Mouse (Mus musculus) left cerebral cortex, adult 9 months (tissue): ENCODE measurements around the gene 2610002M06Rik.

Source experiments
- DNase-seq, 2 experiments: peaks; one replicate each; pipeline ENCODE4 v3.0.0; 2022; ENCODE audit warnings: low spot score in 2 of 2

2610002M06Rik gene

DNA sequence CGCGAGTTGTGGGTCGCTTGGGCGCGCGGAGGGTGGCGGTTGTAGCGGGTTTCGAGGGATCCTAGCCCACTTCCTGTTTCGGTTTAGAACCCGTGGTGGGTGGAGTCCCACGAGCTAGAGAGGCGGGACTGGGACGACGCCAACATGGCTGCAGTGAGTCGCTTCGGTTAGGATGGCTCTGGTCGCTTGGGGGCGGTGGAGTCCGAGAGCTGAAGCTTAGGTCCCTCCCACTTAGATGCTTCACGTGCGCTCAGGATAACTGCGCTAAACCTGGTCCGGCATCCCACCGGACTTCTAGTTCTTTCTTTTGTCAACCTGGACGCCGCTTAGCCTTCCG, at the start of gene 2610002M06Rik:
Gene 2610002M06Rik, minus strand, starts transcription at position 117 of the 337 bp plus-strand sequence.
- peak; percentile 33 to 79 for DNase-seq

DNA sequence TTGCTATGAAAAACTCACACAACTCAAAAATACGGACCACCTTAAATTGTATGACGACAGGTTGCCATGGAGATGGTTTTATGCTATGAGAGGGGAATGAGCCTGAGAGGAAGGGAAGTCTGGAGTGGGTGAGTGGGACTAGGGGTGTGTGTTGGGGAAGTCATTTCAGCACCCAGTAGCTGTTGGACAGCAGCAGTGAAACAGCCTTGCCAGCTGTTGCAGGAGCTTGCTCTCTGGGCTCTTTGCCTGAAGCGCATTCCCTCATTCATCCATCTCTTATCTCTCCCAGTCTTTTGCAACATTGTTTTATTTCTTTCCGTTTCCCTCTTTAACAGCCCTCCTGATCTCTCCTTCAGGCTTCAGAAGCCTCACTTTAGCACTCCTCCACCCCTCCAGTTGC, 42.0 kb upstream of the 2610002M06Rik start:
- no peak for DNase-seq

DNA sequence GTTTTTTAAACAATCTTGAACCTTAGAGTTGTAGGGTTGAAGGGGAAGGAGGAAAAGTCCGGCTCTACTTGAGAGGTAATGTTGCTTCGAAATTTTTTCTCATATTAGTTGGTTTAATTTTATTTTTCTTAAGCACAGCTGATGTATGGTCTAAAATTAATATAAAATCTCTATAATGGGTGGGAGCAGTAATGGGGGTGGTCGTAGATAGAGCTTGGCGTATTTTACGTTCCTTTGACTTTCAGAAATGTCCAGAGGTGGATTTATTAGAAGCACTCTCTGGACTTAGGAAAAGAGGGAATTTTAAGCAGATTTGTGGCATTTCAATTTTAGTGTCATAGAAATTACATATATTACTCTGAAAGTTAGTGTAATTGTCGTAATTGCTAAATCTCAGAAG, 592 bp upstream of the 2610002M06Rik start:
- DNase-seq, result no peak

DNA sequence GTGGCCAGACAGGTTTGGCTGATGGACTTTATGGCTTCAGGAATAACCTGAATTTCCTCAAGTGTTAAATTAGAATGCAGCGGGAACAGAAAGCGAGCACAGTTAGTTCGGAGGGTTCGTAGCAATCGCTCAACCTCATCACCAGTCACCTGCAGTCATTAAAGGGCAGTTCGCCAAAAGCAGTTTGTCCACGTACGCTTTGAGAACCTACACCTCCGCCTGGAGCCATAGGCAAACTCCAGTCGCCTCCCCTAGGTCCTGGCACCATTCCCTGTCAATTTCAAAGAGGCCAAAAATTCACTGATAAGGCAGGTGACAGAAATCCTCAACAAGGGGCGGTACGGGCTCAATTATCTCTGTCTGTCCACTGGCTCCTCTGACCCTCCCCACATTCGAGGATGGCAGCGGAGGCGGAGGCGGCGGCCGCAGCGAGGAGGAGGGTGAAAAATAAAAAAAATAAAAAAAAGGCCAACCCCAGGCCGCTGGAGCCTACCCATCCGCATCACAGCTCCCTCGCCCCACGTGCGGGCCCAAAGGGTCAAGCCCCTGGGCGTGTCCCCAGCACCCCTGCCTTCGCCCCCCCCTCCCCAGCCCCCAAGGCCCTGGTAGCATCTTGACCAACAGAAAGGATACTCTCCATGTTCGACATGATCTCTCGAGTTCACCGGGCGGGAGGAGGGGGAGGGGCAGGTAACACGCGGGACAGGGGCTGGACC, 474 bp downstream of the 2610002M06Rik start:
- DNase-seq, result peak in 1 of 2 experiments; percentile 11

DNA sequence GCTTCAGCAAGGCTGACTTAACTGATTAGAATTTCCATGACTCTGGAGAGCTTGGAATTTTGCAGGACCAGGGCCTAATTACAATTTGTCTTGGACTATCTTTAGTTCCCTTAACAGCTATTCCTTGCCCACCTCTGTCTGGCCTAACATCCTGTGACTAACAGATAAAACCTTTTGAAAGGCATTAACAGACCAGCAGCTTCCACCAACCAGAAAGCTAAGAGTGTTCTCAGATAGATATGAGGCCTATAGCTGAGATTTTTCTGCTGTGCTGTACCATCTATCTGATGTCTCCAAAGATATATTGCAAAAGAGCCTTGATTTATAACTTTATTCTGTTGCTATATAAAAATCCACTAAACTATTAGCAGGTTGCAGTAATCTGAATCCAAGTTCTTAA, 4.0 kb downstream of the 2610002M06Rik start:
- no peak for DNase-seq

DNA sequence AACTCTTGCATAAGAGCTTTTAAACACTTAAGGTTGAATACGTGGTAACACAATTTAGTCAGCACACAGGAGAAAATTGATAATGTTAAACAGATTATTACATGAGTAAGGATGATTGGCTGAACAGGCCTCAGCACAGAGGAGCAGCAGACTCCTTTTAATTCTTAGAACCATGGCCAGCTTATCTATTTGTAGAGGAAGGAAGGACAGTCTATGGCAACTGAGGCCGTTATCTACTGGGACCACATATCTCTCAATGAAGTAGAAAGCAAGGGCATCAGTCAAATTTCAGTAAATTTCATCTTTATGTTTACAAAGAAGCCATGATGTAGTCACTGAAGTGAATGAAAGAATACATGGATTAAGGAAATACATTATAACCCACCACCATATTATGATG, 19.2 kb downstream of the 2610002M06Rik start:
- DNase-seq, result no peak

DNA sequence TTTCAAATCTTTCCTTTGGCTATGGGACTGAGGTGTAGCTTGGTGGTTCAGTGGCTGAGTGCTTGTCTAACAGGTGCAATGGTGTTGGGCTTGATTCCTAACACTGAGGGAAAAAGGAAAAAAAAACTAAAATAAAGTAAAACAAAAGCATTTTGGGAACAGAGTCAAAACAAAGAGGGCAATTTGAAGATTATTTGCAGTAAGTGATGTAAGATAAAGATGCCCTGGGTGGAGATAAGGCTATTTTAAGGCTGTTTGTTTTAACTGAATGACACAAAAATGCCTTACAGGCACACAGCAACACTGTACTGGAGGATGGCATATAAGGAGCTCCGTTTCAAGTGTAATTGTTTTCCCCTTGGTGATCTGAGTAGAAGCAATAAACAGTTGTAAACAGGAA, 20.3 kb downstream of the 2610002M06Rik start:
- no peak for DNase-seq

DNA sequence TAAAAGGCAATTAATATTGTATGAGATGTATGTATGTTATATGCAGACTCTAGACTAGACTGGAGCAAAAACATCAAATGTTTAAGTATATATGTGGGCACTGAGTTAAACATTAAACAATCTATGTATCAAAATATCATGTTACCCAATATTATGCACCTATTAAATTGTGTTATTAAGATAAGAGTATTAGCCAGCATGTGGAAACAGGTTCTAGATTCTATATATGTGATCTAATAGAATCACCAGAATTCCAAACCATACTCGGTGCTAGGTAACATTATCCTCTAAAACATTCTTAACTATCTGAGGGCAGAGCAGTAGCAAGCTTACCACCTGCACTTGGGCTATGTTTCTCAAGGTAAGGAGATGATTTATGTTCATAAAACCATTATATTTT, 23.8 kb downstream of the 2610002M06Rik start, which contains the start of gene Tent5d:
Gene Tent5d, plus strand, starts transcription at position 301 of the 400 bp plus-strand sequence.
- DNase-seq, result no peak

DNA sequence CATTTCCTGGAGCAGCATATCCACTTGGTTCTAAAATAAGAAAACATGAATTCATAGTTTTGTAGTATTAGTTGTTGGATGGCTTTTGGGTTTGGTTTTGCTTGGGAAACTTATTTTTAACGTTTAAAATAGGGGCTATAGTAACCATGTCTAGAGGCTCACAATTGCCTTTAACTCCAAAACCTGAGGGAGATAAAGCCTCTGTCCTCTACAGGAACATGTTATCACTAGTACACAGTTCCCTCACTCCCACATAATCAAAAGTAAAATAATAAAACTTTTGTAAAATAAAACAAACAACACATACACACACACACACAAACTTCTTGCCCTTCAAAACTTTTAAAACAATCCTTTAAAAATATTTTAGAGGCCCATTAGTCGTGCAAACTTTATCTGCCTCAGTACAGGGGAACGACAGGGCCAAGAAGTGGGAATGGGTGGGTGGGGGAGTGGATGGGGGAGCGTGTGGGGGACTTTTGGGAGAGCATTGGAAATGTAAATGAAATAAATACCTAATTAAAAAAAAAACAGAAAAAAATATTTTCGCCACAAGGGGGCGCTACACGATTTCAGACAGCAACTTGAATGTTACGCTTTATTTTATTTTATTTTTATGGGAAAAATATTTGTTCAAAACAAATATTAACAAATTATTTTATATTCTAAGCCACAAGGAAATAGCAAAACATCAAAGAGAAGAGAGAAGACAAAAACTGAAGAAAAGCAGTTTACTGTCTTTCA, 25.2 kb downstream of the 2610002M06Rik start:
- no peak for DNase-seq

DNA sequence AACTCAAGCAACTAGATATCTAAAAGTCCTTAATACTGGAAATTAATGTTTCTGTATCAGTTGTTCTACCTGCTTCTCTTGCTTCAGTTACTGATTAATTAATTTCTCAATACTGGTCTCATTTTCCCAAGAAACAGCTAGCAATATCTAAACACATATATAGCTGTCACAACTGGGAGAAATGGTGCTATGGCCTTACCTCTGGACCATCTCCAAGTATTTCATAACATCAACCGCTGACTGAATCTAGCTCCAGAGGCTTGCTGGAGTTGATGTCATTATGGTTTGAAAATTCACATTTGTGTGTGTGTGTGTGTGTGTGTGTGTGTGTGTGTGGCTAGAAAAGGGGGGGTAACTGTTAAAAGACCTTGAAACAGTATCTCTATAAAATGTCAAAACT, 26.0 kb downstream of the 2610002M06Rik start:
- DNase-seq, result no peak

DNA sequence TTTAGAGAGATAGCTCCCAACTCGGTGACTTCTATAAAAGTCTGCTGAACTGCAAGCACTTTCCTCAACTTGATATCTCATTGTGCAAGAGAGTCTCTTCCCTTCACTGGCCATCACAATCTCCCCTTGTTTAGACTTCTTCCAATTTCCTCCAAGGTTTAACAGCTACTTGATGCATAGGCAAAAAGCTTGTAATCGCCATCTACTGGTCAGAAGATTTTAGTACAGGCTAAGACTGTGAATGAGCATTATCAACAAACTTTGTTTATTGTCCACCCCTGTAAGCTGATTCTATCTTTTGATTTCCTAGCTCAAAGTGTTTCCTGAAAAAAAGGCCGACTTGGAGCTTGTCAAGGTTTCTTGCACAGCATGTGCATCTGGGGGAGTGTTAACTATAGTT, 48.2 kb downstream of the 2610002M06Rik start:
- DNase-seq, result no peak
